Mouse (Mus musculus) olfactory bulb, adult 2 months (tissue): ENCODE results near the gene Ptpn13. TPM values are rescaled to one million over a fixed set of nuclear protein-coding genes. Genes with fewer than 3 reads are reported as not detected.

Experiments
- H3K27ac ChIP-seq: fragments of 200-500 bp; 2 replicates; pipeline ENCODE4 v1.5.1; 2012; ENCODE audit warnings: low read depth, low read length; ENCODE audit not compliant: insufficient read depth
- H3K4me1 ChIP-seq: fragments of 200-500 bp; 2 replicates; pipeline ENCODE4 v1.6.1; 2012; ENCODE audit warnings: low read length; ENCODE audit not compliant: control insufficient read depth, insufficient read depth
- H3K4me3 ChIP-seq: fragments of 200-500 bp; 2 replicates; pipeline ENCODE4 v1.5.1; 2012; ENCODE audit warnings: mild to moderate bottlenecking, low read depth, low read length, moderate library complexity; ENCODE audit not compliant: insufficient read depth
- CTCF ChIP-seq: fragments of 200-500 bp; IDR thresholded peaks from 2 replicates; pipeline ENCODE4 v1.5.1; 2012; ENCODE audit warnings: low read depth, mild to moderate bottlenecking, low read length, moderate library complexity; ENCODE audit not compliant: insufficient read depth
- POLR2A ChIP-seq: fragments of 200-500 bp; IDR thresholded peaks from 2 replicates; pipeline ENCODE4 v1.6.1; 2012; ENCODE audit warnings: mild to moderate bottlenecking, low read depth, low read length, moderate library complexity; ENCODE audit not compliant: insufficient read depth
- WGBS: fragments of 180-500 bp; shearing (Covaris S2); methylation state at CpG from one replicate; pipeline ENCODE4 v1.1.7; 2018; 5-methylcytosine and 5-hydroxymethylcytosine counted together
- polyA plus RNA-seq: library from polyadenylated mRNA; stranded (reverse); fragments of >200 nt; gene quantifications from 2 replicates; pipeline ENCODE4 v1.2.4, GENCODE M21; 2012; ENCODE audit warnings: low replicate concordance; ENCODE audit not compliant: missing spikeins, insufficient read depth, insufficient read length

The Ptpn13 gene
- polyA plus RNA-seq, 1 experiment: not detected

- Histone ChIP-seq H3K4me1 (no peaks in the 10 kb centered on the region), H3K27ac (no peak overlapping the region), H3K4me3 (no peak overlapping the region)
- WGBS: 85% methylated on average over 5 of the region's 5 CpGs
- TF ChIP-seq POLR2A (no peak), CTCF (no peak)
These were observed 173.9 kb downstream of the Ptpn13 start for GRCm38 (mm10) chr5:103598881-103599280.

GRCm38 (mm10) chr5:103603115-103603893, 178.3 kb downstream of the Ptpn13 start:
- Histone ChIP-seq H3K27ac (no peak overlapping the region), H3K4me3 (no peak overlapping the region), H3K4me1 (no peaks in the 10 kb centered on the region)
- 64% methylated on average over 11 of the region's 11 CpGs for WGBS
- TF ChIP-seq POLR2A (no peak), CTCF (no peak)

GRCm38 (mm10) chr5:103605707-103606106, 180.7 kb downstream of the Ptpn13 start:
- no peak for TF ChIP-seq POLR2A
- TF ChIP-seq CTCF: no peak
- Histone ChIP-seq H3K27ac (no peak overlapping the region), H3K4me3 (no peak overlapping the region), H3K4me1 (no peaks in the 10 kb centered on the region)
- 83% methylated on average over 7 of the region's 7 CpGs for WGBS

GRCm38 (mm10) chr5:103610148-103610547, 185.2 kb downstream of the Ptpn13 start:
- Histone ChIP-seq H3K27ac (no peak overlapping the region), H3K4me1 (no peaks in the 10 kb centered on the region), H3K4me3 (no peak overlapping the region)
- WGBS: 87% methylated on average over 5 of the region's 5 CpGs
- TF ChIP-seq CTCF (no peak), POLR2A (no peak)

GRCm38 (mm10) chr5:103610856-103611472, 186.0 kb downstream of the Ptpn13 start:
- Histone ChIP-seq H3K4me1 (no peaks in the 10 kb centered on the region), H3K27ac (no peak overlapping the region), H3K4me3 (no peak overlapping the region)
- no peak for TF ChIP-seq POLR2A
- no peak for TF ChIP-seq CTCF
- WGBS: 95% methylated on average over 10 of the region's 10 CpGs

DNA sequence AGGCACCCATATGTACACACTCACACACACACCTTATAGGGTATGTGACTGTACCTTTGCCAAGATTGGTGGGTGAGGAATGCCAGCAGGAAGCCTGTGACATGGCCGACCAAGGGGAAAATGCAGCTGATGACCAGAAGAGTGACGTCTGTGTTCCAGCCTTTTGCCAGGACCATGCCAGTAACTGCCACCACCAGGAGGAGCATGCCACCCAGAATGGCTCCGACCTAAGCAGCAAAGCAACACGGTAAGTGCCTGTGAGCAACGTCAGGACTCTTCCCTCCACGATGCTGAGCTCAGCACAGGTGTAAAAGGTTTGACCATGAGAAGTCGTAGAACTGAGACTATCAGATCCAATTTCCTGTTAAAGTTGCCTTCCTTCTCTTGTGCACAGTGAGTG, 187.3 kb downstream of the Ptpn13 start:
- H3K27ac ChIP-seq: no peak overlapping the region
- H3K4me3 ChIP-seq: no peak overlapping the region
- H3K4me1 ChIP-seq: no peaks in the 10 kb centered on the region
- TF ChIP-seq CTCF (no peak), POLR2A (no peak)
- WGBS: 88% methylated on average over 7 of the region's 7 CpGs

- no peaks in the 10 kb centered on the region for H3K4me1 ChIP-seq
- no peak overlapping the region for H3K27ac ChIP-seq
- no peak for TF ChIP-seq POLR2A
- no peak for TF ChIP-seq CTCF
- WGBS: 94% methylated on average over 7 of the region's 7 CpGs
- H3K4me3 ChIP-seq: no peak overlapping the region
These were observed 189.4 kb downstream of the Ptpn13 start for GRCm38 (mm10) chr5:103614356-103614755.

DNA sequence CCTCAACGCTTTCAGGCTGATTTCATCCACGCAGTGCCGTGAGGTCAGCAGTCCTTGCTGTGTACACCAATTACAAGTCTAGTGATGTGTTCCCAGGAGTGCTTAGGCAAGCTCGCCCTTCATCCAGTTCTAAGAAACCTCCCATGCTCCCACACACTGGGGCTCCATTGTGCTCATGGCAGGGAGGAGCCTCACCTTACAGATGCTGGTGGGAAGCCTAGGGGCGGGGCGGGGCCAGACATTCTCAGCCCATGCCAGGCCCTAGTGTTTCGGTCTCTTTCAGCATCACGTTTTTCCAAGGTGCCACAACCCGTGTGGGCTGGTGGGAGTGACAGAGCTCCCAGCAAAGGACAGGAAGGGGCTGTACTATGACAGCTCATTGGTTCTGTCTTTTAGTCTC, 192.2 kb downstream of the Ptpn13 start:
- 68% methylated on average over 9 of the region's 9 CpGs for WGBS
- H3K4me1 ChIP-seq: no peaks in the 10 kb centered on the region
- TF ChIP-seq CTCF (no peak), POLR2A (no peak)
- H3K4me3 ChIP-seq: no peak overlapping the region
- no peak overlapping the region for H3K27ac ChIP-seq

- Histone ChIP-seq H3K27ac (no peak overlapping the region), H3K4me3 (no peak overlapping the region), H3K4me1 (no peaks in the 10 kb centered on the region)
- TF ChIP-seq CTCF (no peak), POLR2A (no peak)
- 87% methylated on average over 12 of the region's 12 CpGs for WGBS
These were observed 195.4 kb downstream of the Ptpn13 start for GRCm38 (mm10) chr5:103620301-103620973.
